Mouse (Mus musculus) heart, adult 2 months (tissue): ENCODE results near the gene Alpk1.

Experiments
- CTCF ChIP-seq: fragments of 200-600 bp; IDR thresholded peaks from 2 replicates; pipeline ENCODE4 v1.8.1; 2022; ENCODE audit warnings: antibody characterized with exemption, mild to moderate bottlenecking, moderate library complexity
- EP300 ChIP-seq: fragments of 200-500 bp; IDR thresholded peaks from 2 replicates; pipeline ENCODE4 v1.6.1; 2011; ENCODE audit warnings: low read depth, low read length, control low read depth; ENCODE audit not compliant: insufficient read depth
- POLR2A ChIP-seq: fragments of 200-500 bp; IDR thresholded peaks from 2 replicates; pipeline ENCODE4 v1.6.1; 2011; ENCODE audit warnings: mild to moderate bottlenecking, low read depth, low read length, control low read depth; ENCODE audit not compliant: insufficient read depth

GRCm38 (mm10) chr3:127804439-127804838 is 24.1 kb upstream of the Alpk1 start:
- TF ChIP-seq POLR2A (no peak), CTCF (no peak), EP300 (no peak)
